Mouse (Mus musculus) heart, embryonic 10.5 days (tissue): ENCODE results near the gene Foxred1. TPM values are rescaled to one million over a fixed set of nuclear protein-coding genes. Genes with fewer than 3 reads are reported as not detected.

ENCODE experiments used
- DNase-seq: peaks from one replicate; pipeline ENCODE4 v3.0.0-alpha.2; 2017; ENCODE audit warnings: low spot score
- H3K27ac ChIP-seq: fragments of 300-500 bp; sonication (generic); 2 replicates; pipeline ENCODE4 v1.5.1; 2016; ENCODE audit warnings: mild to moderate bottlenecking
- H3K27me3 ChIP-seq: fragments of 300-500 bp; sonication (generic); 2 replicates; pipeline ENCODE4 v1.6.1; 2016; ENCODE audit warnings: mild to moderate bottlenecking; ENCODE audit not compliant: poor library complexity, insufficient read depth, severe bottlenecking
- H3K36me3 ChIP-seq: fragments of 300-500 bp; sonication (generic); 2 replicates; pipeline ENCODE4 v1.6.1; 2016; ENCODE audit warnings: mild to moderate bottlenecking, moderate library complexity
- H3K4me1 ChIP-seq: fragments of 300-500 bp; sonication (generic); 2 replicates; pipeline ENCODE4 v1.6.1; 2016; ENCODE audit warnings: mild to moderate bottlenecking
- H3K4me3 ChIP-seq: fragments of 300-500 bp; sonication (generic); 2 replicates; pipeline ENCODE4 v1.5.1; 2016; ENCODE audit warnings: mild to moderate bottlenecking, moderate library complexity
- H3K9me3 ChIP-seq: fragments of 300-500 bp; sonication (generic); 2 replicates; pipeline ENCODE4 v1.6.1; 2016; ENCODE audit warnings: mild to moderate bottlenecking, moderate library complexity
- WGBS: fragments of 180-500 bp; shearing (Covaris S2); methylation state at CpG from one replicate; pipeline ENCODE4 v1.1.7; 2016; 5-methylcytosine and 5-hydroxymethylcytosine counted together
- polyA plus RNA-seq: library from polyadenylated mRNA; unstranded; fragments of >200 nt; fragmentation: Nextera tagmentation; extraction: Ambion mirVana; gene quantifications from 2 replicates; pipeline ENCODE4 v1.2.1, GENCODE M21; 2016

Foxred1 gene
- polyA plus RNA-seq, 1 experiment from 2014 or later = 64.2 TPM

GRCm38 (mm10) chr9:35183359-35183758 lies 27.5 kb downstream of the Foxred1 start:
- peaks cover 19% of the 10 kb centered on the region for H3K36me3 ChIP-seq
- no peak overlapping the region for H3K27ac ChIP-seq
- no peaks in the 10 kb centered on the region for H3K27me3 ChIP-seq
- 62% methylated on average over 5 of the region's 5 CpGs for WGBS
- H3K4me1 ChIP-seq = no peaks in the 10 kb centered on the region
- no peaks in the 10 kb centered on the region for H3K9me3 ChIP-seq
- H3K4me3 ChIP-seq = no peak overlapping the region
- no peak for DNase-seq

DNA sequence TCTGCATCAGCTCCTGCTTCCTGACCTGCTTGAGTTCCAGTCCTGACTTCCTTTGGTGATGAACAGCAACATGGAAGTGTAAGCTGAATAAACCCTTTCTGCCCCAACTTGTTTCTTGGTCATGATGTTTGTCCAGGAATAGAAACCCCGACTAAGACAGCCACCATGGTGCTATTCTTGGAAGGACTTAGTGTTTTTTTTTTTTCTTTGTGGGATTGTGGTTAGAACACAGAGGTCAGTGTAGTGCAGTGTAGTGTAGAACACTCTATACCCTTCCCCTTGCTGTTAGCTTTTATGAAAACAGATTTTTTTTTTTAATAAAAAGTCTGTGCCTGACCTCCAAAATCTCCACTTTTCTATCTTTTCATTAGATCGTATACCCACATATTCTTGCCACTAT lies 28.0 kb downstream of the Foxred1 start:
- 67% methylated on average over 2 of the region's 2 CpGs for WGBS
- DNase-seq = no peak

DNA sequence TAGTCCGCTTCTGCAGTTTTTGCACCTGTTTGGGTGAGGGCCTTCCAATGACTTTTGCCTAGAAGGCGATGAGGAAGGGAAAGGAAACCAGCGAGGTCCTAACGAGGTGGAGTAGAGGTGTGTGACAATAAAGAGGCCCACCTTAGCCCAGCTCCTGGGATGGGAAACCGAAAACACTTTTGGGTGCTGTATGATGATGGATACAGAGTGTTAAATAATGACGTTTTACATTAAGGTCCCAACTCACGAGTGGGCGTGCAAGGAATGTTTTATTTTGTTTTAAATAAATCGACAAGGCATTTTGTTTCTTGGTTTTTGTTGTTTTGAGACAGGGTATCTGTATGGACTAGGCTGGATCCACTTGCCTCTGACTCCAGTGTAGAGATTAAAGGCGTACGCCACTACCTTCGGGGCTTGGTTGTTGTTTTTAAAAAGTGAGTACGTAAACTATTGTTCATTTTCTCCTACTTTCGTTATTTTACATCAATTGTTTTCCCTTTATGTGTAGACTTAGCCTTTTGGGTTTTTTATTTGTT lies 34.7 kb downstream of the Foxred1 start:
- DNase-seq = no peak
- Histone ChIP-seq H3K36me3 (0 out of 2 replicates have a peak, but pooled peaks cover under 1% of the 10 kb centered on the region), H3K9me3 (no peaks in the 10 kb centered on the region), H3K4me3 (peak overlapping the region; percentile 68), H3K27ac (peak overlapping the region; percentile 91), H3K4me1 (peaks cover 10% of the 10 kb centered on the region), H3K27me3 (no peaks in the 10 kb centered on the region)
- WGBS = 50% methylated on average over 14 of the region's 14 CpGs

More for the DNA sequence above, 28.0 kb downstream of the Foxred1 start:
- Histone ChIP-seq H3K4me1 (no peaks in the 10 kb centered on the region), H3K27me3 (no peaks in the 10 kb centered on the region), H3K9me3 (no peaks in the 10 kb centered on the region), H3K36me3 (peaks cover 14% of the 10 kb centered on the region), H3K27ac (no peak overlapping the region), H3K4me3 (no peak overlapping the region)

DNA sequence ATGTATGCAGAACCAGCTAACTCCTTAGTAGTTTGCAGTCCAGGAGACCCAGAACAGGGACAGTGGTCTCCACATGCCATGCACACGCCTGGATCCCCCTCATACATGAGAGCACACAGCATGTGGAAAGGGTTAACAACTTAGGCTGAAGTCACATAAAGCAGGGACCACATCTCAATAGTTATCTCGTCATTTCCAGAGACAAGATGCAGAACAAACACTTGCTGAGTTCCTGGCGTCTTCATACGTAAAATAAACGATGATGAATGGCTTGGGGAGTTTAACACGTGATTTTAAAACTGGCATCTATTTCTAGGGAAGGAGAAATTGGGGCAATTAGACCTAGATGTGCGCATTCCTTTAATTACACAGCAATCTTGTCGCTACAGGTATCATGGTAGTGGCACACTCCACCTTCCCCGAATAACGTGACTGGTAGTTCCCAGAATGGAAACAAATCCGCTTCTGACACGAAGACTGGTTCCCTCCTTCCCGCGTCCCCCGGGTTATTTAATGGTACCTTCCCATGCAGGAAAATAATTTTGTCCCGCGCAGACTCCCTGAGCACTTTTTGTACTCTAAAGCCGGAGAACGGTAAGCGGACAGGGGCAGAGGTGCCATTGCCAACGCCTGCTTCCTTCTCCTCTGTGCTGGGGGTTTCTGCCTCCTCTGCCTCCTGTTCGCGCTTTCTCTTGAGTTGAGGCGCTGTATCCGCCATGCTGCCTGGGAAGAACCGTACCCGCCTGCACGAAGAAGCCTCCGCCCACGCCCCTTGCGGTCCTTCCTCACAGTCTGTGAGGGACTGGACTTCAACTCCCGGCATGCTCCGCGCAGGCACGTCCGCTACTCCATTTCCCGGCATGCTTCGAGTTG lies 35.4 kb downstream of the Foxred1 start, which contains the start of gene Dcps:
Dcps (minus strand) TSS at position 811 of the 873 bp plus-strand sequence.
- Histone ChIP-seq H3K4me1 (peaks cover 10% of the 10 kb centered on the region), H3K27me3 (no peaks in the 10 kb centered on the region), H3K36me3 (peaks cover 8% of the 10 kb centered on the region), H3K9me3 (no peaks in the 10 kb centered on the region), H3K4me3 (peak within 1 kb of the TSS; percentile 68), H3K27ac (peak within 1 kb of the TSS; percentile 91)
- WGBS = under 1% methylated on average over 38 of the region's 38 CpGs
- peak; percentile 99 for DNase-seq

DNA sequence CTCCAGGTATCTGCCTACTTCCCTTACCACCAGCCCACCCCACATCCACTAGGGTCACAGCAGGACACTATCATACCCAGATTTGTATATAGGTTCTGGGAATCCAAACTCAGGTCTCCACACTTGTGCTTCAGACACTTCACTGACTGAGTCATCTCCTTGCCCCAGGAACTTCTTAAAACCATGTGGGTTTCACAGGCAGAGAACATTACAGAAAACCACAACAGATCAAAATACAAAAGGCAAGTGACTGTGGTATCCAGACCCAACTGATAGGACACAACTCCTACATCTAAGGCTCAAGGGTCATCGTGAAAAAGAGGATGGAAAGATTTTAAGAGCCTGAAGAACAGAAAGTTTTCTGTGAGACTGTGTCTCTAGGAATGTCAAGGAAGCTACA lies 37.5 kb downstream of the Foxred1 start:
- H3K4me3 ChIP-seq = no peak overlapping the region
- H3K27ac ChIP-seq = no peak overlapping the region
- H3K27me3 ChIP-seq = no peaks in the 10 kb centered on the region
- H3K36me3 ChIP-seq = peaks cover 22% of the 10 kb centered on the region
- WGBS = 85% methylated on average over 1 of the region's 1 CpGs
- peaks cover 10% of the 10 kb centered on the region for H3K4me1 ChIP-seq
- H3K9me3 ChIP-seq = no peaks in the 10 kb centered on the region
- no peak for DNase-seq

DNA sequence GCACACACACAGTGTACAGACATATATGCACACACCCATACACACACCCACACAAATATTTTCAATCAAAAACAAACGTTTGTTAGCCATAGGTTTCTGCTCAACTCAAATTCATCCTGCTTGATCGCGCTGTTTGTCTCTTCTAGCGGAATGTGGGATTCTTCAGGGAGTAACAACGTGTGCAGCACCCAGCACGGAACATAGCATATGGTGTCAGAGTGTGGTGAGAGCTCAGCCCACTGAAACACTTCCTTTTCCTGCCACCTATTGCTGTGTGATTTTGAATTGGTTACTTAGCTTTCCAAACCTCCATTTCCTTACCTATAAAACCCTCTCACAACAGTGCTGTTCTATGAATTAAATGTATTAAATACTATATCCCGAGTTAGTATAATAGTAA lies 40.8 kb downstream of the Foxred1 start:
- H3K9me3 ChIP-seq = no peaks in the 10 kb centered on the region
- peaks cover 26% of the 10 kb centered on the region for H3K36me3 ChIP-seq
- 88% methylated on average over 7 of the region's 7 CpGs for WGBS
- no peak overlapping the region for H3K4me3 ChIP-seq
- DNase-seq = no peak
- H3K27me3 ChIP-seq = no peaks in the 10 kb centered on the region
- peaks cover 8% of the 10 kb centered on the region for H3K4me1 ChIP-seq
- H3K27ac ChIP-seq = no peak overlapping the region

GRCm38 (mm10) chr9:35166798-35167635 lies 43.8 kb downstream of the Foxred1 start:
- DNase-seq = no peak
- H3K4me3 ChIP-seq = no peak overlapping the region
- no peaks in the 10 kb centered on the region for H3K27me3 ChIP-seq
- H3K36me3 ChIP-seq = peaks cover 26% of the 10 kb centered on the region
- H3K9me3 ChIP-seq = no peaks in the 10 kb centered on the region
- no peaks in the 10 kb centered on the region for H3K4me1 ChIP-seq
- 58% methylated on average over 9 of the region's 9 CpGs for WGBS
- no peak overlapping the region for H3K27ac ChIP-seq

DNA sequence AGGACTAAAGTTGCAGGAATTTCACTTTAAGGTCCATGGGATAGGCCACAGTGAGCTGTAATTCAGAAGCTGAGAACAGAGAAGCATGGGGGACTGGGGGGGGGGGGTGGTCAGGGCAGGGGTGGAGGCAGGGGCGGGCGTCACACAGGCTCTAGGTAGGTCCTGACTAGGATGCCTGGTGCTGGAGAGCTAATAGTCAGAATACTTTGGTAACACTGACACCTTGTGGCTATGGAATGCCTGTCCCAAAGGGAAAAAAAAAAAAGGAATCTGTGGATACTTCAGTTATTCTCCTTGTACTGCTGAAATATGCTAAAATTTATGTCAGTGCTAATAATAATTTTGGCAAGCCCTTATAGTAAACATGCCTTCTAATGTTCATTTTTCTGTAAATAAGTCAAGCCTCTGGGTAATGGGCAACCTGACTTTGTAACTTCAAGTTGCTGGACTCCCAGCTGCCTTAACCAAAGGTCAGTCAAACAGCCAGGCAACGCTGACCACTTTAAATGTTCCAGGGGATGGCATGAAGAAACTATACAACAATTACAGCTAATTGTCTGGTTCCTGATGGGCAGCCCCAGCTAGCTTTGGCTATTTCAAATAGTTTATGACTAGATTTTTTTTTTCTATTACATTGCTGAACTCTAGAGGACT lies 44.6 kb downstream of the Foxred1 start:
- no peak overlapping the region for H3K27ac ChIP-seq
- H3K4me3 ChIP-seq = no peak overlapping the region
- H3K4me1 ChIP-seq = no peaks in the 10 kb centered on the region
- no peaks in the 10 kb centered on the region for H3K9me3 ChIP-seq
- H3K36me3 ChIP-seq = peaks cover 26% of the 10 kb centered on the region
- H3K27me3 ChIP-seq = no peaks in the 10 kb centered on the region
- WGBS = 33% methylated on average over 3 of the region's 3 CpGs
- no peak for DNase-seq

- DNase-seq = no peak
- H3K27ac ChIP-seq = no peak overlapping the region
- H3K9me3 ChIP-seq = no peaks in the 10 kb centered on the region
- H3K27me3 ChIP-seq = no peaks in the 10 kb centered on the region
- no peak overlapping the region for H3K4me3 ChIP-seq
- 65% methylated on average over 5 of the region's 5 CpGs for WGBS
- H3K4me1 ChIP-seq = no peaks in the 10 kb centered on the region
- peaks cover 11% of the 10 kb centered on the region; the same call in 1 of the 2 replicates for H3K36me3 ChIP-seq
These were observed 46.5 kb downstream of the Foxred1 start for GRCm38 (mm10) chr9:35164142-35164874.

DNA sequence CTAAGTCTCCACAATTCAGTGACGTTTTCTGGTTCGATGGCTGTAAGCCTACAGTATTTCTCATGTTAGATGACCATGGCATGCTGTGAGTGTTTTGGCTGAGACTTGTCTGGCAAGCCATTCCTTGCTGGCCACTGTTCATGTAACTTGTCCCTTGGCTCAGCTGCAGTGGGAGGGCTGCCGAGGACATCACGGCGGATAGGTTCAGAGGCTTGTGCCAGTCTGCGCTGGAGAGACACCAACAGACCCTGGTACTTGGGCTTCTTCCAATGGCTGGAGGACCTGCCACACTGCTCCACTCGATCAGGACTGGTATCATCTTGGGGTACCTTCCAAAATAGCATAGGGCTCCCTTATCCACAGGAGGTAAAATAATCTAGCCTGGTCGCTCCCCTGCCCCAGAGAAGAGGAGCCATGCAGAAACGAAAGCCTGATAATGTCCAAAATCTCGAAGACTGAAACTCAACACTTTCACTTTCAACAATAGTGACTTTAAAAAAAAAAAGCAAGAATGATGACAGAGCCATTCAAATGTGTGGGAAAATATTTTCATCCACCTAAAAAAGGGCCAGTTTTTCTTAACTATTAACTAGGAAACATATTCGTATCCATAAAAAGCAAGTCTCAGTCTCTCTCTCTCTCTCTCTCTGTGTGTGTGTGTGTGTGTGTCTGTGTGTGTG lies 47.7 kb downstream of the Foxred1 start:
- 87% methylated on average over 11 of the region's 11 CpGs for WGBS
- Histone ChIP-seq H3K36me3 (peaks cover 4% of the 10 kb centered on the region; the same call in 1 of the 2 replicates), H3K4me1 (no peaks in the 10 kb centered on the region), H3K27ac (no peak overlapping the region), H3K4me3 (no peak overlapping the region), H3K27me3 (no peaks in the 10 kb centered on the region), H3K9me3 (no peaks in the 10 kb centered on the region)
- no peak for DNase-seq

- H3K4me1 ChIP-seq = peaks cover 4% of the 10 kb centered on the region; the same call in 1 of the 2 replicates
- 89% methylated on average over 7 of the region's 7 CpGs for WGBS
- DNase-seq = no peak
These were observed 49.1 kb downstream of the Foxred1 start for GRCm38 (mm10) chr9:35161721-35162120.

More at GRCm38 (mm10) chr9:35161721-35162120, 49.1 kb downstream of the Foxred1 start:
- Histone ChIP-seq H3K4me3 (no peak overlapping the region), H3K9me3 (no peaks in the 10 kb centered on the region), H3K36me3 (peaks cover 4% of the 10 kb centered on the region; the same call in 1 of the 2 replicates), H3K27ac (no peak overlapping the region), H3K27me3 (no peaks in the 10 kb centered on the region)
